Mouse (Mus musculus) cortical plate, adult 2 months (tissue): Measurements from ENCODE around the gene Rpusd2.

Experiments used
- CTCF ChIP-seq: fragments of 200-500 bp; IDR thresholded peaks from 2 replicates; pipeline ENCODE4 v1.5.1; 2011; ENCODE audit warnings: mild to moderate bottlenecking, control low read depth, low read length; ENCODE audit not compliant: insufficient read depth; ENCODE audit errors: extremely low read depth
- POLR2A ChIP-seq: fragments of 200-500 bp; IDR thresholded peaks from 2 replicates; pipeline ENCODE4 v1.6.1; 2011; ENCODE audit warnings: mild to moderate bottlenecking, low read length, control low read depth; ENCODE audit not compliant: insufficient read depth; ENCODE audit errors: extremely low read depth

DNA sequence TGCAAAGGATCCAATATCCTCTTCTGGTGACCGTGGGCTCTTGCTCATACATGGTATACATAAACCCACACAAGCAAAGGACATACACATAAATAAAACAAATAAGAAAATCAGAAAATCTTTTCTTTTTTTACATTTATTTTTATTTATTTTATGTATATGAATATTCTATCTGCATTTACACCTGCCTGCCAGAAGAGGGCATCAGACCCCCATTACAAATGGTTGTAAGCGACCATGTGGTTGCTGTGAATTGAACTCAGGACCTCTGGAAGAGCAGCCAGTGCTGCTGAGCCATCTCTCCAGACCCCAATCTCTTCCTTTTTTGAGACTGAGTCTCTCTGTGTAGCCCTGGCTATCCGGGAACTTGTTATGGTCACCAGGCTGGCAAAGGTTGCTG lies 16.9 kb upstream of the Rpusd2 start:
- TF ChIP-seq POLR2A: no peak
- no peak for TF ChIP-seq CTCF
